Mouse (Mus musculus) MEL (cell line): ENCODE results near the gene Sh2b1.

Source experiments
- ELF1 ChIP-seq: IDR thresholded peaks from 2 replicates; pipeline ENCODE4 v1.6.1; 2014; ENCODE audit warnings: low read depth, mild to moderate bottlenecking, inconsistent platforms, low read length, improper control_type of control experiment, moderate library complexity
- MAFK ChIP-seq: IDR thresholded peaks from 2 replicates; pipeline ENCODE4 v1.6.1; 2011; ENCODE audit warnings: low read depth, mild to moderate bottlenecking, low read length, improper control_type of control experiment, borderline replicate concordance
- POLR2A ChIP-seq, 2 experiments: IDR thresholded peaks; 2 replicates each; pipeline ENCODE4 v1.6.1; 2011 to 2012; ENCODE audit warnings: low read length in 2 of 2, mild to moderate bottlenecking in 2 of 2, control low read depth in 1 of 2, improper control_type of control experiment in 1 of 2, low read depth in 1 of 2, moderate library complexity in 1 of 2; ENCODE audit not compliant: control insufficient read depth in 1 of 2, insufficient read depth in 1 of 2, poor library complexity in 1 of 2

GRCm38 (mm10) chr7:126463004-126463403 lies 12.2 kb downstream of the Sh2b1 start, which contains the start of gene Atp2a1:
- TF ChIP-seq ELF1 (no peak), MAFK (no peak), POLR2A (IDR thresholded peaks at IDR 0.05; ENCODE audit: control insufficient read depth in 1 of 2, insufficient read depth in 1 of 2, low read depth in 1 of 2, low read length in 2 of 2, poor library complexity in 1 of 2) (no peak)
